Mouse (Mus musculus) colon, adult 2 months (tissue): Measurements from ENCODE around the gene Socs3. TPM values are rescaled to one million over a fixed set of nuclear protein-coding genes. Genes with fewer than 3 reads are reported as not detected.

ENCODE experiments used
- polyA plus RNA-seq: library from polyadenylated mRNA; depleted of rRNA; stranded (reverse); fragments of >200 nt; gene quantifications from 2 replicates; pipeline ENCODE4 v1.2.3, GENCODE M21; 2012; rRNA removed

The Socs3 gene
- polyA plus RNA-seq = 18.9 and 26.0 TPM in 2 replicates

DNA sequence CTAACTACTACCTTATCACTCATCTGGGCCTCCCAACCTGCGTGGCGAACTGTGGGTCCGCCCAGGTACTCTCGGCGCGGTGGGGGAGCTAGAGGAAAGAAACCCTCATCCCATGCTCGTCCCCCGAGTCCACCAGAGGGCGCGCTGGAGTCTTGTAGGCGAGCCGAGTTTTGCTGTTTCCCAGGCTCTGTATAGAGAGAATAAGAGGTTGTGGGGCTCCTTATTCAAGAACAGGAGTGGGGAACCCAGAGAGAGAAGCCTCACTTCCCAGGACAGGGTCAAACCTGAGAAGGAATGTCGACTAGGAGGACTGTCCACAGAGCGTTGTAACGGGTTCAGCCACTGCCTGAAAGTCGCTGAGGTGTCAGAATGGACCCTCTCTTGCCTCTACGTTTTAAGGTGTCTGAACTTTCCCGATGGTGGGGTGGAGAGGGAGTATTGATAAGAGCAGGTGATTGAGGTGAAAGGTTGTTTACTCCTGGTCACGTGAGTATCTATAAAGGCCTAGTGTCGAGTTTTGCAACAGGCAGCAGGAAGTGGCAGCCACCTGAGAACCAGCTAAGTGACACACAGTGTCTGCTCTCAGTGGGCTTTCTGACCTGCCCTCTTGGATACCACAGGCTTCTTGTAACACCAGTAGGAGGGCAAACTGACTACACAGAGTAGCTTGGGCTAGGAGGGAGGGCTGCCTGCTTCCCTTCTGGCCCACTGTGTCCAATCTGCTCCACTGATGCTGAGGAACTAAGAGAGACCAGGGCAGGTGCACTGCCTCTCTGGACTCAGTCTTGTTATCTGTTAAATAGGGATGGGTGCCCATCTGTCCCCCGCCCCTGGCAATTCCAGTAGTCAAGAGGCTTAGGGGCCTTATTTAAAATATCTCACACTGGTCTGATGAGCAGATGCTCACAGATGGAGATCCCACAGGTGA, at the start of gene Socs3:
TSS of gene Socs3 (minus strand) at position 103 of the 928 bp plus-strand sequence.

GRCm38 (mm10) chr11:117986126-117987031, 16.5 kb upstream of the Socs3 start, which contains the start of gene Pgs1:
Pgs1 (plus strand) TSS chr11:117986292.

Other genes starting within 250 kb of the Socs3 start
- gene Tmc8, start 188.0 kb downstream of the Socs3 start, polyA plus RNA-seq = 28.6 and 35.7 TPM in 2 replicates
- gene Tmc6, start 187.8 kb downstream of the Socs3 start, polyA plus RNA-seq = 103 and 111 TPM in 2 replicates
- gene 6030468B19Rik, start 172.4 kb downstream of the Socs3 start, polyA plus RNA-seq = 0.28 and 0.38 TPM in 2 replicates
- gene Gm20708, start 160.4 kb downstream of the Socs3 start, polyA plus RNA-seq = 0.12 TPM in 1 of 2 replicates, not detected in the other
- gene Syngr2, start 160.4 kb downstream of the Socs3 start, polyA plus RNA-seq = 338 and 560 TPM in 2 replicates
- gene Afmid, start 144.1 kb downstream of the Socs3 start, polyA plus RNA-seq = 12.5 and 14.7 TPM in 2 replicates
- gene Tk1, start 144.0 kb downstream of the Socs3 start, polyA plus RNA-seq = 42.2 and 49.5 TPM in 2 replicates
- 9.9 and 12.5 TPM in 2 replicates for gene Birc5, start 120.8 kb downstream of the Socs3 start, polyA plus RNA-seq
- 0.07 TPM in 1 of 2 replicates, not detected in the other for gene Tmem235, start 109.3 kb downstream of the Socs3 start, polyA plus RNA-seq
- 31.2 and 33.4 TPM in 2 replicates for gene Tha1, start 96.6 kb downstream of the Socs3 start, polyA plus RNA-seq
- gene Pgs1, start 16.2 kb upstream of the Socs3 start, polyA plus RNA-seq = 54.5 and 66.6 TPM in 2 replicates
- gene Dnah17, start 160.6 kb upstream of the Socs3 start, polyA plus RNA-seq = 0.05 and 0.06 TPM in 2 replicates